Mouse (Mus musculus): ENCODE data around the gene Siglecf. TPM values are rescaled to one million over a fixed set of nuclear protein-coding genes. Genes with fewer than 3 reads are reported as not detected.
A peak's percentile ranks its signal among the peaks of the same experiment; 100 is the strongest.

Siglecf gene
- under 1 TPM in 1 of 2 experiments, not detected in 1; 0.20 TPM for total RNA-seq (2021)
- long read RNA-seq, experiment 1, partial matches to known transcripts: 0 of 1 reads
- long read RNA-seq, experiment 1, other reads (novel, unspliced or antisense): 1 of 1 reads
- long read RNA-seq, experiment 2: 0 reads

- no peak for DNase-seq
These were observed at the start of gene Siglecf for GRCm38 (mm10) chr7:43351154-43351553. Gene Siglecf, plus strand, starts transcription at chr7:43351341.

- peak in 1 of 2 experiments; percentile 17 for DNase-seq
These were observed 45.9 kb upstream of the Siglecf start for GRCm38 (mm10) chr7:43305235-43305634.

- DNase-seq: peak; percentile 7 to 34
These were observed 42.1 kb upstream of the Siglecf start for GRCm38 (mm10) chr7:43309069-43309468.

GRCm38 (mm10) chr7:43311632-43312031, 39.5 kb upstream of the Siglecf start:
- DNase-seq: peak in 1 of 2 experiments; percentile 6

GRCm38 (mm10) chr7:43312386-43313012, 38.6 kb upstream of the Siglecf start:
- no peak for DNase-seq

DNA sequence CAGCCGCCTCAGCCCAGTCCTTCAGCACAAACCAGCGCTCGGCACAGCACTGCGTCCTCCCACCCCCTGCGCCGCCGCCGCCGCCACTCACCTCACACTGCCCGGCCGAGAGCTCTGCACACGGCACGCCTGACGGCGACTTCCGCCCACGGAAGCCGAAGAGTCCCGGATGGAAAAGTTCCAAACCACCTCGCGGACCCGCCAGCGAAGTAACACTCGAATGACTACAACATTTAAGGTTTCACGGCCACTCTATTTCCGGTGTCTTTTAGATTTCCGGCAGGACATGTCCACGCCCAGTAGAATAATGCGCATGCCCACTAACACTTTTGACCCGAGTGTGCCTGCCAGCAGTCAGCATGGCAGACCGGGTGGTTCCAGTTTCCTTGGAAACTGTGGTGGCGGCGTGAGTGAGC, 38.1 kb upstream of the Siglecf start, which contains the start of gene Zfp715:
Gene Zfp715, minus strand, starts transcription at position 282 of the 416 bp plus-strand sequence.
- peak; percentile 93 for DNase-seq

DNA sequence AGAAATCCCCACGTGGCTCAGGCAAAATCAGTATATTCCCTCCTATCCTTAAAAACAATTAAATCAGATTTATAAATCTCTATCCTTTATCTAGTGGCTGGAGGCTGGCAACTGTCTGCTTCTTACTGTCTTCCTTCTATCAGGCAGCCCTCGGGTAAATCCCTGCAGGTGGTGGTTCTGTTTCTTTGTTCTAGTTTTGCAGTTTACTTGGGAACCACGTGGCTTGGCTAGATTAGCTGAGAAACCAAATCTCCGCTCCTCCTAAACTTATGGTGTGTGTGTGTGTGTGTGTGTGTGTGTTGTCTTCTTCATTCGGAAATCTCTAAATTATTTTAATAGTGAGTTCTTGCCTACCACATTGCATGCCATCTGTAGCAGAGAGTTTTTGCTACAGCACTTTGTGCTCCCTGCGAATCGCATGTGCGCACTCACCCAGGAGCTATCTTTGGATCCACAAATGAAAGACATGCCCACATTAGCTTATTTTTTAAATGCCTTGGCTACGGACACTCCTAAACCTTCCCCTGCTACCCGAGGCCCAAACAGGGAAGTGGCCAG, 24.8 kb upstream of the Siglecf start:
- DNase-seq: no peak

DNA sequence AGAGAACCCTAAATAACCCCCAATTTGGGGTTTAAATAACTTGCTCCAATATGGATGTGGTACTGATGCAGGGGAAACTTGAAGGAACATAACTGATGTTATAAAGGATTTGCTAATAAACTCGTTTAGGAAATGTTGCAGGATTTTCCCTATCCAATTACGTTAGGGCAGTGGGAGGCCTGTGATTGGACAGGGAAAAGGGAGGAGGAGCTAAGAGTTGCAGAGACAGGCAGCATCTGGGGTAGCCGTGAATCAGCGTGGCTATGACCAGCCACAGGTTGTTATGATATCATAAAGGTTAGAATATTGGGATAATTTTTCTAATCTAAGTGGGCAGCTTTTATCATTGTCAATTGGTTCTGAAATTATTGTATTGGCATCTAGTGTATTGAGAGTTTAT, 23.0 kb upstream of the Siglecf start:
- DNase-seq: no peak

DNA sequence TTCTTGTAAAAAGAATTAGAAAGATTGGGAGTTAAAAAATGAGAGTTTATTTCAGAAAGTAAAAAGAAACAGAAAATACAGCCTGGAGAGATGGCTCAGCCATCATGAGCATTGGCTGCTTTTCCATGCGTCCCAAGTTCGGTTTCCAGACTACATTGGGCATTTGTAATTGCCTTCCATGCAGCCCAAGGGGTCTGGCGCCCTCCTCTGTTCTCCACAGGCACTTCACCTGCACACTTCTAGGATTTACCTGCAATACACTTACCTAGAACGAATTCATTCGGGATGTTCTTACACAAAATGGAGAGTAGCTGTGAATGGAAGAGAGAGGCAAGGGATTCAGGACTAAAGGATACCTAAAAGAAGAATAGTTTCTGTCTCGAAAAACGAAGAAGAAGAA, 17.9 kb upstream of the Siglecf start:
- peak; percentile 42 to 52 for DNase-seq

DNA sequence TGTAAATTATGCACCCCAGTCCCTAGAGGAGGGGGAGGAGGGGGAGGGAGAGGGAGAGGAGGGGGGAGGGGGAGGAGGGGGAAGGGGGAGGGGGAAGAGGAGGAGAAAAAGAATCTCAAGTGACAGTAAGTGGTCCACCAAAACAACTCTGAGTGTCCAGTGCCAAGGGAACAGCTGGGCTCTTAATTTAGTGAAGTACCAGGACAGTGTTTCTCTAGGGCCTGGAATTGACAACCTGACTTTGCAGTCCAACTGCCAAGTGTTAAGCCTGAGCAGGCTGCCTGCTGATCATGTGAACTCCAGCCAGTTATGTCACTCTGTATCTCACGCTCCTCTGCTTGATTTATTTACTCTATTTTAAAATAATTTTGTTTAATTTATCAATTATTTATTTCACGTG, 17.2 kb upstream of the Siglecf start:
- no peak for DNase-seq

DNA sequence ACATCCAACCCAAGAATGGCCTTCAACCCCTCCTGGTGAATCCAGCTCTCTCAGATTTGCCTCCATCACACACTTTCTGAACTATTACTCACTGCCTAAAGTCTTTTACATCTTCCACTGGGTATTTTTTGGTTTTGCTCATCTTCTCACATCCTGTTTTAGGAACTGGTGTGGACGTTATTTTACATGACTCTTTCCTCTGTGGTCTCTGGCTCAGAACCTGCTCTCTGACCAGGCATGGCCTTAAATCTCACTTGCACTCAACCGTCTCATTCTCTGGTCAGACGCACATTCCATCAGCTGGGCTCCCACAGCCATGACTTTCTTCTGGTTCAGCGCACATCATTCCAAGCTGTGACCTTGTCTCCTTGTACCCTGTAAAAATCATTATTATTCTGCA, 10.4 kb upstream of the Siglecf start:
- no peak for DNase-seq

- no peak for DNase-seq
These were observed 8.0 kb upstream of the Siglecf start for GRCm38 (mm10) chr7:43343191-43343590.

- DNase-seq: no peak
These were observed 7.1 kb upstream of the Siglecf start for GRCm38 (mm10) chr7:43344020-43344419.

DNA sequence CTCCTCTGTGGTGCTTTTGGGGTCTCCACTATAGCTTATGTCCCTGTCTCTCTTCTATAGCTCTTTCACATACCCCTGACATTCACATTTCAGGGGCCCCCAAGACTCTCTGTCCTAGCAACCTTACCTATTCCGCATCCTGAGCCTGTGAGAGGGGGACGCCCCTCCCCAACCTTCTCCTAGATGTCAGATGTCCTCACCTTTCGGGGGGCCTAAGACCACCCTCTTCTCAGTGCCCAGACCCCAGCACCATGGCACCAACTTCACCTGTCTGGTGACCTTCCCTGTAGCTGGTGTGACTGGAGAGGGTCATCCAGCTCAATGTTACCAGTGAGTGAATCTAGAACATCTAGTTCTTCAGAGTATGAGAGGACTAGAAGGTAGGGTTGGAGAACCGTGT, 6.7 kb upstream of the Siglecf start:
- no peak for DNase-seq

DNA sequence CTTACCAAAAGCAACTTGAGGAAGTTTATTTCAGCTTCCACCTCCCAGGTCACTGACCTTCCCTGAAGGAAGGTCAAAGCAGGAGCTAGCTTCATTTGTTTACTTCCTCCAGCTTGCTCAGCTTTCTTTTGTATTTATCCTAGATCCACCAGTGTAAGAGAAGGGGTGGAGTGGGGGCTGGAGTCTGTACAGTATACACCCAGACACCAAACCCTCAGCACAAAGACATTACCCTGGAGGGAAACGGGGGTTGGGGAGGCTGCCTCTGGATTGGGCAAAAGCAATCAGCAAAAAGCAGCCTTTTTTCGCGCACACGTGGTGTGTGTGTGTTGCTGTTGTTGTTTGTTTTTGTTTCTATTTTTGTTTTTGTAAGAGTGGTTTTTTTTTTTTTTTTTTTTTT, 5.0 kb upstream of the Siglecf start:
- DNase-seq: no peak

DNA sequence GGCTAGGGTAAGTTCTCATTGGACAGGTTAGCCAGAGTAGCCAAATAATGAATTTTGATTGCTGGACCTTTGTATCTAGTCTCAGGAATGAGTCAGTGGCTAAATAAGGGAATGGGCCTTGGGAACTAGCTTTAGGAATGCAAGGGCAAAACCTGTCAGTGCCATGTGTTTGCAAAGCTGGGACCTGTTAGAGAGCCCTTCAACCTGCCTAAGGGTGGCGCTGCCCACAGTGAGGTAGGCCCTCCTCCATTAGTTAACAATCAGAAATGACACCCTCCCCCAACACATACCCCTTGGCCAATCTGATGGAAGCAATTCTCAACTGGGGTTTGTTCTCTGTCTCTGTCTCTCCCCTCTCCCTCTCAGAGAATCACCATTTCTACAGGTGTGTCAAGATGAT, 4.6 kb upstream of the Siglecf start:
- peak; percentile 36 to 39 for DNase-seq

GRCm38 (mm10) chr7:43349623-43350022, 1.5 kb upstream of the Siglecf start:
- DNase-seq: peak in 1 of 2 experiments; percentile 23

- no peak for DNase-seq
These were observed 2.0 kb downstream of the Siglecf start for GRCm38 (mm10) chr7:43353118-43353517.

DNA sequence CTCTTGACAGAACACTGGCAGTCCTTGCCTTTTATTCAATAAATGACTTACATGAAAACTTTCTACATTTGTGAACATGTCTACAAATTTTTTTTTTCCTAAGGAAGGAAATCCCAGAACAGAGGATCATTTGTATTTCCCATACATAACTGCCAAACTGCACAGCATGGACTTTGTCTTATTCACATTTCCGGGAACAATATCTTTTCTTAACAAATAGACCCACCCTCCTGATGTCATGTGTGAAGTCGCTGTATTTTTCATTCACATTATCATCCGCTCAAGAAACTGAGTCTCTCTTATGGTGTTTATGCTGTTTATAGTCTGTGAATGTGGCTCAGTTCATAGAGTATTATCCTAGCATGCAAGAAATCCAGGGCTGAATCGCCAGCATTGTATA, 2.6 kb downstream of the Siglecf start:
- no peak for DNase-seq

- DNase-seq: no peak
These were observed 4.0 kb downstream of the Siglecf start for GRCm38 (mm10) chr7:43354893-43355835.

DNA sequence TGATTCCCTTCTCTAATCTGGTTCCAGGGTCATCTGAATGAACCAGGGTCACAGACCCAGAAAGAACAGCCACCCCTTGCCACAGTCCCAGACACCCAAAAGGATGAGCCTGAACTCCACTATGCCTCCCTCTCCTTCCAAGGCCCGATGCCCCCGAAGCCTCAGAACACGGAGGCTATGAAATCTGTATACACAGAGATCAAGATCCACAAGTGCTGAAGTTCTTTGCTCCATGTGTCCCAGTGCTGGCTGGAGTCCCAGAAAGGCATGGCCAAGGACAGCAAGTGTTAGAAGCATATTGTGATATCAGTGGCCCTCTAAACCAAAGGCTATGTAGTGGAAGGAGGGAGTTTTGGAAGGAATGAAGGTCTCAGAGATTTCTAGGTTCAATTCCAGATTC, 7.4 kb downstream of the Siglecf start:
- peak; percentile 64 to 79 for DNase-seq

DNA sequence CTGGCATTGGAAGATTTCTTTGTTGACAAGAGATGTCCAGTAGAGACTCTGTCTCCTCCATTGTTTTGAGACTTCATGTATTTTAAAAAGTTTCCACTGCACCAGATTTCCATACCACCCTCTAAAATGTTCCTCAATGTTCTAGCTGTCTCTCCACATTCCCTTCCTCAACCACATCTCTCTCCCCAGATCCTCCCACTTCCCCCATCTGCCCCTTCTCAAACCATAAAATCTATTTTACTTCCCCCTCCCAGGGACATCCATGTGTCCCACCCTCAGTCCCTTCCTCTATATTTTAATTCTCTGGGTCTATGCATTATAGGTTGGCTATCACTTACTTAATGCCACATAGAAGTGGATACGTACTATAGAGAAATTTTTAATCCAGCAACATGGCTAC, 10.3 kb downstream of the Siglecf start:
- DNase-seq: no peak

- no peak for DNase-seq
These were observed 10.9 kb downstream of the Siglecf start for GRCm38 (mm10) chr7:43362021-43362420.
